Mouse (Mus musculus) hindbrain, embryonic 10.5 days (tissue): ENCODE data around the gene Akr1e1. TPM values are rescaled to one million over a fixed set of nuclear protein-coding genes. Genes with fewer than 3 reads are reported as not detected.

Experiments
- DNase-seq: peaks from one replicate; pipeline ENCODE4 v3.0.0-alpha.2; 2017; ENCODE audit warnings: low spot score
- H3K27ac ChIP-seq: fragments of 300-500 bp; sonication (generic); 2 replicates; pipeline ENCODE4 v1.5.1; 2016; ENCODE audit warnings: mild to moderate bottlenecking, moderate library complexity
- H3K27me3 ChIP-seq: fragments of 300-500 bp; sonication (generic); 2 replicates; pipeline ENCODE4 v1.6.1; 2016; ENCODE audit warnings: mild to moderate bottlenecking; ENCODE audit not compliant: poor library complexity, insufficient read depth, severe bottlenecking
- H3K36me3 ChIP-seq: fragments of 300-500 bp; sonication (generic); 2 replicates; pipeline ENCODE4 v1.6.1; 2016; ENCODE audit warnings: mild to moderate bottlenecking, moderate library complexity
- H3K4me1 ChIP-seq: fragments of 300-500 bp; sonication (generic); replicated peaks from 2 replicates; pipeline ENCODE4 v1.6.1; 2016; ENCODE audit warnings: mild to moderate bottlenecking
- H3K4me3 ChIP-seq: fragments of 300-500 bp; sonication (generic); 2 replicates; pipeline ENCODE4 v1.5.1; 2016; ENCODE audit warnings: mild to moderate bottlenecking, moderate library complexity
- H3K9me3 ChIP-seq: fragments of 300-500 bp; sonication (generic); 2 replicates; pipeline ENCODE4 v1.6.1; 2016; ENCODE audit warnings: mild to moderate bottlenecking, moderate library complexity
- WGBS: fragments of 180-500 bp; shearing (Covaris S2); methylation state at CpG from one replicate; pipeline ENCODE4 v1.1.7; 2016; 5-methylcytosine and 5-hydroxymethylcytosine counted together
- polyA plus RNA-seq: library from polyadenylated mRNA; unstranded; fragments of >200 nt; fragmentation: Nextera tagmentation; extraction: Ambion mirVana; gene quantifications from 2 replicates; pipeline ENCODE4 v1.2.1, GENCODE M21; 2016

Akr1e1 gene
- polyA plus RNA-seq, 1 experiment from 2014 or later = 61.7 TPM

GRCm38 (mm10) chr13:4559143-4559542 lies 49.8 kb downstream of the Akr1e1 start:
- no peak overlapping the region for H3K4me3 ChIP-seq
- H3K27ac ChIP-seq = no peak overlapping the region
- H3K9me3 ChIP-seq = no peaks in the 10 kb centered on the region
- 72% methylated on average over 1 of the region's 1 CpGs for WGBS
- no peaks in the 10 kb centered on the region for H3K4me1 ChIP-seq
- H3K27me3 ChIP-seq = no peaks in the 10 kb centered on the region
- DNase-seq = no peak
- no peaks in the 10 kb centered on the region for H3K36me3 ChIP-seq

Other genes with a start within 250 kb of the Akr1e1 start
- gene Akr1c6, start 174.9 kb downstream of the Akr1e1 start, polyA plus RNA-seq = not detected in 2 replicates
- gene Akr1c20, start 85.8 kb downstream of the Akr1e1 start, polyA plus RNA-seq = not detected in 2 replicates
- gene Akr1c21, start 35.1 kb downstream of the Akr1e1 start, polyA plus RNA-seq = not detected in 2 replicates